Mouse (Mus musculus) left cerebral cortex, postnatal 10 days (tissue): ENCODE results near the gene Tmprss2. TPM values are rescaled to one million over a fixed set of nuclear protein-coding genes. Genes with fewer than 3 reads are reported as not detected.

ENCODE experiments used
- total RNA-seq, 2 experiments: library from RNA; stranded (reverse); gene quantifications; 2 replicates each; pipeline ENCODE4 v1.2.3; 2021

Gene Tmprss2
- total RNA-seq, 2 experiments from 2014 or later: 0.75 TPM; not detected in 1

Other genes starting within 250 kb of the Tmprss2 start
- gene Mx1, start 148.3 kb downstream of the Tmprss2 start, total RNA-seq: 1 to 10 TPM in 1 of 2 experiments, under 1 TPM in 1; 0.73 to 1.2 TPM
- under 1 TPM; 0.45 to 0.47 TPM for gene Fam3b, start 96.4 kb downstream of the Tmprss2 start, total RNA-seq
- gene Ripk4, start 152.6 kb upstream of the Tmprss2 start, total RNA-seq: under 1 TPM in 1 of 2 experiments, not detected in 1; 0.30 TPM
- gene Prdm15, start 240.7 kb upstream of the Tmprss2 start, total RNA-seq: 10 to 100 TPM; 19.2 to 20.6 TPM